Mouse (Mus musculus) forebrain, embryonic 15.5 days (tissue): ENCODE data around the gene Mpi. TPM values are rescaled to one million over a fixed set of nuclear protein-coding genes. Genes with fewer than 3 reads are reported as not detected.
A peak's percentile ranks its signal among the peaks of the same experiment; 100 is the strongest.

Experiments used
- ATAC-seq: fragments of 200-750 bp; cut with Nextera tagmentation; replicated peaks from 2 replicates; pipeline ENCODE4 v1.8.0; 2017; ENCODE audit warnings: mild to moderate bottlenecking, moderate TSS enrichment, moderate library complexity
- H3K27ac ChIP-seq: fragments of 300-500 bp; sonication (generic); replicated peaks from 2 replicates; pipeline ENCODE4 v1.5.1; 2015; ENCODE audit warnings: mild to moderate bottlenecking, inconsistent platforms
- H3K27me3 ChIP-seq: fragments of 300-500 bp; sonication (generic); 2 replicates; pipeline ENCODE4 v1.6.1; 2015; ENCODE audit warnings: inconsistent platforms
- H3K36me3 ChIP-seq: fragments of 300-500 bp; sonication (generic); 2 replicates; pipeline ENCODE4 v1.6.1; 2015; ENCODE audit warnings: mild to moderate bottlenecking, inconsistent platforms
- H3K4me1 ChIP-seq: fragments of 300-500 bp; sonication (generic); 2 replicates; pipeline ENCODE4 v1.6.1; 2015; ENCODE audit warnings: inconsistent platforms
- H3K4me2 ChIP-seq: fragments of 300-500 bp; sonication (generic); replicated peaks from 2 replicates; pipeline ENCODE4 v1.6.1; 2015; ENCODE audit warnings: mild to moderate bottlenecking, inconsistent platforms
- H3K4me3 ChIP-seq: fragments of 300-500 bp; sonication (generic); 2 replicates; pipeline ENCODE4 v1.5.1; 2015; ENCODE audit warnings: mild to moderate bottlenecking, inconsistent platforms
- H3K9ac ChIP-seq: fragments of 300-500 bp; sonication (generic); replicated peaks from 2 replicates; pipeline ENCODE4 v1.6.1; 2015; ENCODE audit warnings: mild to moderate bottlenecking, inconsistent platforms
- H3K9me3 ChIP-seq: fragments of 300-500 bp; sonication (generic); 2 replicates; pipeline ENCODE4 v1.6.1; 2016; ENCODE audit warnings: inconsistent platforms
- WGBS: fragments of 180-500 bp; shearing (Covaris S2); methylation state at CpG from one replicate; pipeline ENCODE4 v1.1.7; 2015; ENCODE audit warnings: mixed read lengths; 5-methylcytosine and 5-hydroxymethylcytosine counted together
- polyA plus RNA-seq: library from polyadenylated mRNA; unstranded; fragments of >200 nt; fragmentation: Nextera tagmentation; extraction: Ambion mirVana; gene quantifications from 2 replicates; pipeline ENCODE4 v1.2.1, GENCODE M21; 2015

Mpi gene
- polyA plus RNA-seq, 1 experiment from 2014 or later: 62.9 TPM

GRCm38 (mm10) chr9:57498536-57498935, 54.0 kb downstream of the Mpi start:
- H3K4me1 ChIP-seq: peaks cover 51% of the 10 kb centered on the region
- 24% methylated on average over 7 of the region's 7 CpGs for WGBS
- H3K4me3 ChIP-seq: no peak overlapping the region
- peak overlapping the region; percentile 13; the same call in 1 of the 2 replicates for H3K4me2 ChIP-seq
- peak overlapping the region; percentile 77 for H3K27ac ChIP-seq
- H3K9ac ChIP-seq: 0 out of 2 replicates have a peak overlapping the region, but pooled peaks have one; percentile 19
- H3K9me3 ChIP-seq: no peaks in the 10 kb centered on the region
- no peaks in the 10 kb centered on the region for H3K36me3 ChIP-seq
- ATAC-seq: no peak
- peaks cover 5% of the 10 kb centered on the region for H3K27me3 ChIP-seq

- Histone ChIP-seq H3K4me2 (no peak overlapping the region), H3K4me1 (peaks cover 38% of the 10 kb centered on the region), H3K4me3 (no peak overlapping the region), H3K9me3 (no peaks in the 10 kb centered on the region), H3K27me3 (no peaks in the 10 kb centered on the region), H3K9ac (no peak overlapping the region), H3K27ac (peak overlapping the region; percentile 77; the same call in 1 of the 2 replicates), H3K36me3 (no peaks in the 10 kb centered on the region)
- ATAC-seq: no peak
- 50% methylated on average over 5 of the region's 5 CpGs for WGBS
These were observed 55.3 kb downstream of the Mpi start for GRCm38 (mm10) chr9:57497236-57497635.

DNA sequence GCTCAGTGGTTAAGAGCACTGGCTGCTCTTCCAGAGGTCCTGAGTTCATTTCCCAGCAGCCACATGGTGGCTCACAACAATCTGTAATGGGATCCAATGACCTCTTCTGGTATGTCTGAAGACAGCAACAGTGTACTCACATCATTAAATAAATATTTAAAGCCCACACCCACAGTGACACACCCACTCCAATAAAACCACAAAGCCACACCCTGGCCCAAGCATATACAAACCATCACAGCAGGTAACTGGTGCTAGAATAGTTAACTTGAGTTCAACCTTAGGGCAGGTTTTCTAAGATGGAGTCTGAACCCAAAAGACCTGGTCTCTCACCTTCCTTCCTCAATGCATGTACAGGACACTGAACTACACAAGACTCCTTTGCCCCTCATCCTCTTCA, 57.6 kb downstream of the Mpi start:
- ATAC-seq: no peak
- no peaks in the 10 kb centered on the region for H3K9me3 ChIP-seq
- H3K9ac ChIP-seq: no peak overlapping the region

More for the DNA sequence above, 57.6 kb downstream of the Mpi start:
- Histone ChIP-seq H3K36me3 (no peaks in the 10 kb centered on the region), H3K27me3 (no peaks in the 10 kb centered on the region), H3K27ac (no peak overlapping the region), H3K4me1 (peaks cover 17% of the 10 kb centered on the region), H3K4me2 (no peak overlapping the region), H3K4me3 (no peak overlapping the region)

Other genes with a start within 250 kb of the Mpi start
- 21.3 and 29.5 TPM in 2 replicates for gene Ppcdc, start 112.6 kb downstream of the Mpi start, polyA plus RNA-seq
- gene Scamp5, start 84.7 kb downstream of the Mpi start, polyA plus RNA-seq: 102 and 106 TPM in 2 replicates
- 18.8 and 19.6 TPM in 2 replicates for gene Rpp25, start 48.7 kb downstream of the Mpi start, polyA plus RNA-seq
- 751 and 752 TPM in 2 replicates for gene Cox5a, start 31.5 kb downstream of the Mpi start, polyA plus RNA-seq
- gene Fam219b, start 15.2 kb downstream of the Mpi start, polyA plus RNA-seq: 24.1 and 26.2 TPM in 2 replicates
- 57.7 and 60.5 TPM in 2 replicates for gene Scamp2, start 8.2 kb upstream of the Mpi start, polyA plus RNA-seq
- 26.6 and 29.8 TPM in 2 replicates for gene Ulk3, start 36.7 kb upstream of the Mpi start, polyA plus RNA-seq
- gene Cplx3, start 53.5 kb upstream of the Mpi start, polyA plus RNA-seq: 0.45 TPM in 1 of 2 replicates, not detected in the other
- gene Lman1l, start 68.0 kb upstream of the Mpi start, polyA plus RNA-seq: not detected in 2 replicates
- gene Csk, start 100.9 kb upstream of the Mpi start, polyA plus RNA-seq: 37.4 and 41.7 TPM in 2 replicates
- gene Cyp1a2, start 130.9 kb upstream of the Mpi start, polyA plus RNA-seq: not detected in 2 replicates
- gene Cyp1a1, start 135.2 kb upstream of the Mpi start, polyA plus RNA-seq: 0.06 and 0.20 TPM in 2 replicates
- gene Edc3, start 155.8 kb upstream of the Mpi start, polyA plus RNA-seq: 36.4 and 37.1 TPM in 2 replicates
- gene Clk3, start 213.1 kb upstream of the Mpi start, polyA plus RNA-seq: 88.6 and 93.0 TPM in 2 replicates